Mouse (Mus musculus) thymus, postnatal 25 days (tissue): ENCODE results near the gene Vgll1.
A peak's percentile ranks its signal among the peaks of the same experiment; 100 is the strongest.

Source experiments
- DNase-seq: peaks from one replicate; pipeline ENCODE4 v3.0.0; 2022

The Vgll1 gene

GRCm38 (mm10) chrX:57087806-57088205, at the start of gene Vgll1:
TSS of gene Vgll1 (plus strand) at chrX:57088106.
- DNase-seq, result no peak

GRCm38 (mm10) chrX:57042774-57043173, 45.1 kb upstream of the Vgll1 start, which contains the start of gene Brs3:
TSS of gene Brs3 (plus strand) at chrX:57043074.
- DNase-seq, result no peak

- no peak for DNase-seq
Measured at GRCm38 (mm10) chrX:57043869-57044268, 44.0 kb upstream of the Vgll1 start.

DNA sequence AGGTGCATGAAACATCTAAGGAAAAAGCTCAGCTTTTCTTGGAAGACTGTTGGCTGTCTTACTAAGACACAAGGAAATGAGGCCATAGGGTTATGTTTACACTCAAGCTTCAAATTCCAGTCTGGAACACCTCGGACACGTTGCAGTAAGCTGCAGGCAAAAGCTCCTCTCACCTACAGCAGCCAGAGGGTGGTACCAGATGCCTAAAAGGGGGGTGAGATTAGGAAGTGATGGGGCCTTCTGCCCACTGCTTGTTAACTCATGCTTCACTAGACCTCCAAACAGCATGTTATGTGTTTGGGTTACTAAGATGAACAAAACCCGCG, 35.1 kb upstream of the Vgll1 start:
- DNase-seq, result no peak

GRCm38 (mm10) chrX:57053174-57053992, 34.5 kb upstream of the Vgll1 start, which contains the start of gene Htatsf1:
TSS of gene Htatsf1 (plus strand) at chrX:57053583.
- peak; percentile 84 for DNase-seq

GRCm38 (mm10) chrX:57053993-57054385, 33.9 kb upstream of the Vgll1 start:
- DNase-seq, result no peak

- no peak for DNase-seq
Measured at GRCm38 (mm10) chrX:57081496-57081895, 6.4 kb upstream of the Vgll1 start.

- no peak for DNase-seq
Measured at GRCm38 (mm10) chrX:57103415-57103814, 15.5 kb downstream of the Vgll1 start.

DNA sequence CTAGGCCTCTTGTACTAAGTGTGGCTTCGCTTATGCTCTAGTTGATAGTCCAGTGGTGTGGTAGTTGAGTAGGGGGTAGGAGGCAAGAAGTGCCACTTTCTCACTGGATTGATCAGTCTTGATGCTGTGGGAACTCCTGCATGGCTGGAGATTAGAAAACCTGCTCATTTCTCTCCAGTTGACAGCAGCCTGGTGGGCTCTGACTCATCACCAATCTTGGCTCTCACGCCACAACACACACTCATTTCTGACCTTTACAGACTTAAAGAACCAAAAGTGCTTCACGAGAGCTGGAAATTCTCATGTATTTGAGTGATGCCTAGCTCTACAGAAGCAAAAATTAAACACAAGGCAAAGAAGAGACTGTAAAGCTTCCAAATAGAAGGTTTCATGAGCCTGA, 19.1 kb downstream of the Vgll1 start:
- DNase-seq, result no peak

- DNase-seq, result no peak
Measured at GRCm38 (mm10) chrX:57118143-57118542, 30.2 kb downstream of the Vgll1 start.

DNA sequence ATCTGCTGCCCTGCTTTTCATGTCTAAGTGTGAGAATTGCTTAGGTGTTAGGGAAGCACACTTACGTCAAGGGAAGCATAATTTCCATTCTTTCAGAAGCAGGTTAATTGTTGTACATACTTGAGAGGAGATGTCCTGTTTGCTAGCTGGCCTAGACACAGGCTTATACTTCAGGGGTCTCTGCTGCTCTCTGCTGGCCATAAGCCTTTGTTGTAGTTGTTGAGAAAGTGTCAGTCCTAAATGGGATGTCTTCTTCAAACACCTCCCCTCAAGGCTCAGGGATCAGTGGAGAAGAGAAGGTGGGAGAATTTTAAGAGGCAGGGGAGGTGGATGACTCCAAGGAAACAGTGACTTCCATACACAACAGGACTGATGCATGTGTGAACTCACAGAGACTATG, 32.9 kb downstream of the Vgll1 start:
- no peak for DNase-seq

- no peak for DNase-seq
Measured at GRCm38 (mm10) chrX:57130633-57131032, 42.7 kb downstream of the Vgll1 start.

- no peak for DNase-seq
Measured at GRCm38 (mm10) chrX:57137627-57138026, 49.7 kb downstream of the Vgll1 start.

- no peak for DNase-seq
Measured at GRCm38 (mm10) chrX:57153520-57153919, 65.6 kb downstream of the Vgll1 start.
